Mouse (Mus musculus): Measurements from ENCODE around the gene Pank4.

Pank4 gene

GRCm38 (mm10) chr4:154943323-154944039 is 20.4 kb upstream of the Pank4 start:
- DNase-seq: no peak

- peak; percentile 65 to 70 for DNase-seq
Observed at GRCm38 (mm10) chr4:154944121-154944590, 19.8 kb upstream of the Pank4 start.

DNA sequence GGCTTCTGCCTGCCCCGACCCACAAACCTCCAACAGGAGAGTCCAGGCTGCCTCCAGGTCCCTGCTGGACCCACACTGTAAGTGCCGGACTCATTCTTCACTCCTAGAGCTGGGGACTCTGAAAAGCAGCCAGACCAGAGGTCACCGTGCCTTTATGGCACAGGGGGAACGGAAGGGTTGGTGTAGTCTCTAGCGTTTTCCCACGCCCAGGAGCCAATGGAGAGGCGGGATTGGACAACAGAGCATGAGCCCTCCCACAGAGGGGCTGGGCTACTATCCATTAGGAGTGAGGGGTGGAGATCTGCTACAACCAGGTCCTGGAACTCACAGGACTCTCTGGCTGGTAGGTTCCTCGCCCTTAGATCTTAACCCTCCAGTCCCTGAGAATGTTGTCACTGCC is 17.6 kb upstream of the Pank4 start:
- no peak for DNase-seq

- DNase-seq: no peak
Observed at GRCm38 (mm10) chr4:154948066-154948939, 15.6 kb upstream of the Pank4 start.

- no peak for DNase-seq
Observed at GRCm38 (mm10) chr4:154948940-154949588, 14.9 kb upstream of the Pank4 start.

DNA sequence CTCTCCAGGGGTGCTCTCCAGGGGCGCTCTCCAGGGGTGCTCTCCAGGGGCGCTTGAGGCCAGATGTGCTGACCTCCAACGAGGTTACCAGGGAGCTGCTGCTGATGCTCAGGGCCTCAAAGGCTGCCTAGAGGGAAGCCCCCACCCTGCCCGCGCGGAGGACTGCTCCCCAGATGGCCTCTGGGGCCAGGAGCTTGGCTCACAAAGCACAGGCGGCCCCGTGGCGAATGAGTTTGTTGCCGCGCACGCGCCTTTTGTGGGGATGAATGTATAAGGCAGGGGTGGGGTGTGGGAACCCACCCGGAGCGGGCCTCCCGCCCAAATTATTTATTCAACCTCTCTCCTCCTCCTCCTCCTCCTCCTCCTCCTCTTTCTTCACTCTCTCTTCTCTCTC is 14.3 kb upstream of the Pank4 start:
- no peak for DNase-seq

DNA sequence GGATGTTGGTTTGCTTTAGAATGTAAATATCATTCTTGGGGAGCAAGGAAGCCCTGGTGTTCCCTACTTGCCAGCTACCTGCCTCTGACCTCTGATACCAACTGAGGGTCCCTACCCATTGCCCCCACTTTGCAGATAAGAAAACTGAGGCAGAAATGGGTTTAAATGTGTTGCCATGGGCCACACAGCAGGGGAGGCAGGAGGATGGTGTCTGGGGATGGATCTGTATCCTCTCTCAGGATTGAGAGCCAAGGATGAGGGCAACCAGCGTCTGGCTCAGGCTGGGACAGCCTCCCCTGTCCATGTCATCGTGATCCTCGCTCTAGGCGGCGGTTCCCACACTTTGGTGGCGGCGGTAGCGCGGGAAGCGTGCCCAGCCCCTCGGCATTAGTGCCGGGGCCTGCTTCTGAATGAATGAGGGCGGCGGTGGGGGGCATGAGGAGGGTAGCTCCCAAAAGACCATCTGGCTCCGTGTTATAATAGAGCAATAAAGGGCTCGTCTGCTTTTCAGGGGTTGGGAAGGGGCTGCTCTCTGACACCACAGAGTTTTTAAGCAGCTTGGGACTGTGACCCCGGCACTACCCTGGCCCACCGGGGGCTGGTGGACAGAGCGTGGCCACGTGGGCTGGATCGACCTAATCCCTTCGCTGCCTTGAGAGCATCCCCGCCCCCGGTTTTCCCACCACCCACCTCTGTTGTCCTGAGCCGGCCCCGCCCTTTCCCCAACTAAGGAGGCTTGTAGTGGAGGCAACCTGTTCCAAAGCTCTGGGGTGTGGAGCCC is 11.3 kb upstream of the Pank4 start:
- no peak for DNase-seq

DNA sequence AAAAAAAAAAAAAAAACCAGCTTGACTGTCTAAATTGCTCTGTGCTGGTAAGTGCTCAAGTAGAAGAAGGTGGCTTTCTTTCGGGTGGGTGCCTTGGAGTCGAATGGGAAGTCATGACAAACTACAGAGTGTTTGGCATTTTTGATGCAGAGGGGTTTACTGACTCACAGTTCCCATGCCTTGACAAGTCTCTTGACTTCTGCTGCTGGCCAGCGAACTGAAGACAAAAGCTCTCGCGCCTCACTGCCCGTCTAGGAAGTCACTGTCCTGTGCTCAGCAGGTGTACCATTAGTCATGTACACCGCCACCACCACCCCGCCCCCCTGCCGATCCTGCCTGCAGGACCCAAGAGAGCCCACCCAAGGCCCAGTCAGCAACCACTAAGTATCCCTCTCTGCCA is 7.3 kb upstream of the Pank4 start:
- DNase-seq: peak in 1 of 2 experiments; percentile 35

DNA sequence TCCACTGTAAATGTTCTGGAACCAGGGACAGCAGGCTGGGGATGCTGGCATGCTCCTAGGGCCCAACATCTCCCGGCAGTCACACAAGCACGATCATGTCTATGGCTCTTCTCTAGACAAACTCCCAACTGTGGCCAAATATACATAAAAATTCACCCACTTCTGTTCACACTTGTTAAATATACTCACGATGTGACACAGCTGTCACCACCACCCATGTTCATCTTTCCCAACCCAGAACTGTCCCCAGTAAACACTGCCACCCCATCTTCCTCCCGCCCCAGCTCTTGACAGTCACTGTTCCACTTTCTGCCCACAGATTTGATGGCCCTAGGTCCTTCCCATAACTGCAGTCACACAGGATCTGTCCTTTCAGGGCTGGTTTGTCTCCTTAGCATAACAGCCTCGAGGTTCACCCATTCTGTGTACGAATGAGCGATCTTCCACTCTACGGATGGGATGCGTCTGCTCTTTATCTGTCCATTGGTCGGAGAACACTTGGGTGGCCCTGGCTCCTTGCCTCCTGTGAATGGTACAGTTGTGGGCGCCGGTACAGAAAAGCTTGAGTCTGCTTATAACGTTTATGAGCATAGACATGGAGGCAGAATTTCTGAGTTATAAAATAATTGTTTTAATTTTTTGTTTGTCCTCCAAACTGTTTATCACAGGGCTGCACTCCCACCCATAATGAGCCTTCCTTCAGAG is 6.5 kb upstream of the Pank4 start:
- DNase-seq: no peak

DNA sequence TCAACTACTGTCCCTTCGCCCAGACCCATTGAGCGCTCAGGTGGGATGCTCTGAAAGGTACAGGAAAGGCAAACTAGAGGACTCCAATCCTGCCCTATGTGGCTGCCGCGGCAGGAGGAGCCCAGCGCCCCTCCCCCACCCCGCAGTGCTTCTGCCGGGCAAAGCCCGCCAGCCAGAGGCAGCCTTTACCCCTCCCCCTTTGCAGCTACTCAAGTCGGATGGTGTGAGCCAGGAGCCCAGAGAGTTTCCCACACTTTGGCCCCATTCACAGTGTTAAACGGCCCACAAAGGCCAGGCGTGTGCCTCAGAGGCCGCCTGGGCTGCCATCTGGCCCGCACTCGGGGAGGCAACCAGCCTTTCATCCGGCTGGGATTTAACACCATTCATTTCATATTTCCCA is 5.8 kb upstream of the Pank4 start:
- DNase-seq: no peak

DNA sequence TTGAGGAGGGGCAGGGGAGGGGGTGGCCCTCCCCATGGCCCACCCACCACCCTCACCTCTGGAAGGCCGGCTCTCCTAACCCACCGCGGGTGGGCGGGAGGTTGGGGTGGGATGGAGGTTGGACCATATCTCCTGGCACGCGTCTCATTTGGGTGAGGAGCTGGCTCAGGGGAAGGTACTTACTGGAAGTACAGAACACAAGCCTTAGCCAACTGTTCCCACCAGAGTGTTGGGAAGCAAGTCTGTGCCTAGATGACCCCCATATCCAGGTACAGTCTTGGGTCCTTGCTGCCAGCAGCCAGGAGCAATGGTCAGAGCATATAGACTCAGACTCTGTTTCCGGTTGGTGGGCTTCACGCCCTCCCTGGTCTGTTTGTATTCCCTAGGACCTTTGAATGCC is 5.3 kb upstream of the Pank4 start:
- DNase-seq: no peak

GRCm38 (mm10) chr4:154960021-154960689 is 3.8 kb upstream of the Pank4 start:
- DNase-seq: no peak

DNA sequence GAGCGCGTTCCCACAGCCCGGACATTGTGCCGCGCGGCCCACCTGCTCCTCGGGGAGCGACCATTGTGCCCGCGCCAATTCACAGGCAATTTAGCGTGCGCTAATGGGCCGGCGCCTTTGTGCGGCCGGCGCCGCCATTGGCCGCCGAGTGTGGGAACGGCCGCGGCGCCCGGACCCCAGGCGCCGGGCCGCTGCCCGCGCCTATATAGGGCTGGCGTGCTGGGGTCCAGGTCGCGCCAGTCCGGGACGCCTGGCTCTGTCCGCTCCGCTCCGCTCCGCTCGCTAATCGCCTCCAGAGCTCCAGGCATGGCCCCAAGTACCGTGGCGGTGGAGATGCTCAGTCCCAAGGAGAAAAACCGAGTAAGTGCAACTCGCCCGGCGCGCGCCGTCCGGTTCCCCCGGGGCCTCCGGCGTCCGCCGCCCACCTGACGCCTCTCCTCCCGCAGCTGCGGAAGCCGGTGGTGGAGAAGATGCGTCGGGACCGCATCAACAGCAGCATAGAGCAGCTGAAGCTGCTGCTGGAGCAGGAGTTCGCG is 3.2 kb upstream of the Pank4 start, which contains the start of gene Hes5:
Hes5 (plus strand) TSS at position 234 of the 536 bp plus-strand sequence.
- DNase-seq: peak; percentile 40 to 60

- peak; percentile 50 to 66 for DNase-seq
Observed at GRCm38 (mm10) chr4:154961226-154961738, 2.6 kb upstream of the Pank4 start.

- DNase-seq: peak; percentile 79 to 80
Observed at GRCm38 (mm10) chr4:154961911-154962310, 2.0 kb upstream of the Pank4 start.

DNA sequence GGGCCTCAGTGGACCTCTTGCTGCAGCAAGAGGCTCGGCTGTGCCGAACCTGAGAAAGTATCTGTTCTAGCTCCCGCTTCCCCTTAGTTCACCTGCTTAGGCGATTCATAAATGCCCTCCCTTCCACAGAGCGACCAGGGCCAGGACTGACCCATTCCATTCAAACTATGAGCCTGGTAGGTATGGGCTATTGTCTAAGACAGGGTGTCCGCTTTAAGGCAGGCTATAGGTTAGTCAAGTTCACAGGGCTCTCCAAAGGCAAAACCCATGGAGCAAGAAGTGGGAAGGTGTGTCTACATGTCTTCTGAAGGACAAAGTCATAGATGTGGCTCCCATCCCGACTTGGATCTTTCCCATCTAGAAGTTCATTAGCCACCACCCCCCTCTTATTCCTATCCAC is 1.2 kb upstream of the Pank4 start:
- no peak for DNase-seq

DNA sequence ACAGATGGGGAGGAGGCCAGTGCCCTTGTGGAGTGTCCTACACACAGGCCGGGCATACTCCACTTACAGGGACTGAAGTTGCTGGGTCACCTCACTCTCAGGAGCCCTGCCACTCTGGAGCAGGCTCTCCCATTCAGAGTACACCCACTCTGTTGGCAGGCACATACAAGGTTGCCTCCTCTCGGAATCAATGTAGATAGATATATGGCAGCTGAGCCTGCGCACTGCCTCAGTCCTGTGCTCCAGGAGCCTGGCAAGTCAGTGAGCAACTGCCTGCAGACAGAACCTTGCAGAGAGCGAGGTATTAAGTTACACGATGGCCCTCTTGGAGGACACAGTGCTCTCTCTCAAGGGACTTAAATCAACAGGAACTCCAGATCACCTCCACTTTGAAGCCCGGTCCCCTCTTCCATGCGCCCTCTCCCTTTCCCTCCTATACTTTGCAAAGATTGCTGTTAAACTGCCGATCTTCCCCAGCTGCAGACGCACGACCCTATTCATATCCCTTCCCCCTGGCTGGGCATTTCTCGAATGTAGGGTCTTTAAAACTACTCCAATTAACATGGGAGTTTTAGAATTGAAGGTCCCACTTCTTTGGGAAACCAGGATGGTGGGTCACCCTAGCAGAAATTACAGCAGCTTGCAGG is 610 bp upstream of the Pank4 start:
- DNase-seq: no peak

- DNase-seq: no peak
Observed at GRCm38 (mm10) chr4:154964581-154965235, 785 bp downstream of the Pank4 start.

DNA sequence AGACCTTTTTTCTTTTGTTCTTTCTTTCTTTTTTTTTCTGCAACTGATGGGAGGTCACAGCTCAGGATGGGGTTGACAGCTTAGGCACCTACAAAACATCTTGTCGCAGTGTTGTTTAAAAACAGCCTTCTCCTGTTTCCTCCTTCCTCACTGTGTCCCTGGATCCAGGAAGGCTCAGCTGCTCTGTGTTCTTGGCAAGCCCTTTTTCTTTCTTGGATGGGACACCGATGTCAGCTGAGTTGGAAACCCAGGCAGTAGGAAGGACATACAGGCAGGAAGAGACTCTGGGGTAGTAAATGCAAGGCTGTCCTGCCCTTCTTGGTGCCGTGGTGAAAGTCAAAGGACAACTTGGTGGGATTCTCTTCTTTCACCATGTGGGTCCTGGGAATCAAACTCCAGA is 1.9 kb downstream of the Pank4 start:
- no peak for DNase-seq

DNA sequence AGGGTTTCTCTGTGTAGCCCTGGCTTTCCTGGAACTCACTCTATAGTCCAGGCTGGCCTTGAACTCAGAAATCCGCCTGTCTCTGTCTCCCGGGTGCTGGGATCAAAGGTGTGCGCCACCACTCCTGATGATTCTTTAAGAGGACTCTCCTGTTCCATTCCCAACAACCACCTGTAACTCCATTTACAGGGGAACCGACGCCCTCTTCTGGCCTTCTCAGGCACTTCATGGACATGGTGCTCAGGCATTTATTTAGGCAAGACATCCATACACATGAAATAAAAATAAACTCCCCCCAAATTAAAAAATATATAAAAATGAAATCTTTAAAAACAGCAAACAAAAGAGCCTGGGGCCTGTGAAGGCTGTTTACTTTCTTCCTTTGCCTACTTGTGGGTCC is 3.2 kb downstream of the Pank4 start:
- DNase-seq: peak; percentile 43 to 67
